ENCODE assay signal across 9 mouse cellular contexts in genomic region chr3:126402836-126403235, GRCm38 (mm10). TPM values are rescaled to one million over a fixed set of nuclear protein-coding genes. Genes with fewer than 3 reads are reported as not detected.
DNase-seq lines count a peak whose midpoint lies in the region; ATAC-seq and TF ChIP-seq lines count a peak whose summit lies in the region.
"Had no signal": no experiment of that assay in that cellular context is flagged by ENCODE, and none has a peak within 500 bp of the region (broad histone marks: within the 10 kb centered on the region; RNA-seq: fewer than 3 reads in every experiment).

No protein-coding gene starts in this region.

- no peak for ATAC-seq in heart, postnatal 0 days (ENCODE audit: insufficient read depth, low read depth)
- ATAC-seq in liver, embryonic 13.5 days (ENCODE audit: low read depth) = no peak
- ATAC-seq in neutrophil, adult 5-6 weeks (ENCODE audit: extremely low read depth, insufficient number of reproducible peaks, low FRiP score, poor library complexity, severe bottlenecking) = peak; percentile 39; the same call in 1 of the 2 replicates

- no peak overlapping the region for H3K9ac ChIP-seq in heart, postnatal 0 days (replicated peaks; ENCODE audit: low read depth, low read length)
- H3K9ac ChIP-seq in liver, embryonic 13.5 days = no peak overlapping the region
- H3K9ac ChIP-seq: embryonic facial prominence, embryonic 12.5 days had no signal

- no peak overlapping the region for H3K4me2 ChIP-seq in heart, postnatal 0 days (ENCODE audit: low read depth, low read length)
- no peak overlapping the region for H3K4me2 ChIP-seq in liver, embryonic 13.5 days
- H3K4me2 ChIP-seq: embryonic facial prominence, embryonic 12.5 days had no signal

- no peaks in the 10 kb centered on the region for H3K4me1 ChIP-seq in embryonic facial prominence, embryonic 10.5 days
- no peaks in the 10 kb centered on the region for H3K4me1 ChIP-seq in heart, postnatal 0 days (ENCODE audit: control insufficient read depth, insufficient read depth)
- H3K4me1 ChIP-seq in liver, embryonic 13.5 days (replicated peaks) = no peaks in the 10 kb centered on the region
- H3K4me1 ChIP-seq: embryonic facial prominence, embryonic 12.5 days had no signal

- no peak for TF ChIP-seq EP300 in heart, postnatal 0 days (IDR thresholded peaks at IDR 0.05; ENCODE audit: low read depth)

- no peaks in the 10 kb centered on the region for H3K9me3 ChIP-seq in embryonic facial prominence, embryonic 10.5 days
- no peaks in the 10 kb centered on the region for H3K9me3 ChIP-seq in heart, postnatal 0 days (replicated peaks; ENCODE audit: control insufficient read depth, low read length)
- H3K9me3 ChIP-seq in liver, embryonic 13.5 days (replicated peaks) = no peaks in the 10 kb centered on the region
- H3K9me3 ChIP-seq: embryonic facial prominence, embryonic 12.5 days had no signal

- H3K27ac ChIP-seq in embryonic facial prominence, embryonic 10.5 days (replicated peaks) = no peak overlapping the region
- H3K27ac ChIP-seq in heart, postnatal 0 days (ENCODE audit: low read depth) = no peak overlapping the region
- H3K27ac ChIP-seq in liver, embryonic 13.5 days = no peak overlapping the region
- H3K27ac ChIP-seq: embryonic facial prominence, embryonic 12.5 days had no signal

- H3K4me3 ChIP-seq in embryonic facial prominence, embryonic 10.5 days = no peak overlapping the region
- H3K4me3 ChIP-seq in heart, postnatal 0 days (ENCODE audit: low read depth, low read length) = no peak overlapping the region
- H3K4me3 ChIP-seq in liver, embryonic 13.5 days (replicated peaks) = no peak overlapping the region
- H3K4me3 ChIP-seq: embryonic facial prominence, embryonic 12.5 days had no signal

- no peaks in the 10 kb centered on the region for H3K27me3 ChIP-seq in embryonic facial prominence, embryonic 10.5 days (replicated peaks; ENCODE audit: low read depth, poor library complexity, severe bottlenecking)
- no peaks in the 10 kb centered on the region for H3K27me3 ChIP-seq in heart, postnatal 0 days (ENCODE audit: control insufficient read depth, insufficient read depth, low read length)
- H3K27me3 ChIP-seq in liver, embryonic 13.5 days = no peaks in the 10 kb centered on the region
- H3K27me3 ChIP-seq: embryonic facial prominence, embryonic 12.5 days had no signal

- 27% methylated on average over 3 of the region's 3 CpGs for WGBS in embryonic facial prominence, embryonic 10.5 days
- 17% methylated on average over 3 of the region's 3 CpGs for WGBS in heart, postnatal 0 days
- 25% methylated on average over 3 of the region's 3 CpGs for WGBS in liver, embryonic 13.5 days (ENCODE audit: insufficient replicate concordance)

- DNase-seq in CD4-positive, CD25-positive, alpha-beta regulatory T cell, adult 2 months (ENCODE audit: low read depth, low spot score) = peak; percentile 58
- DNase-seq in adrenal gland, adult 8-10 months = peak; percentile 30
- DNase-seq in embryonic facial prominence, embryonic 10.5 days (ENCODE audit: low spot score) = peak; percentile 64
- peak; percentile 71 for DNase-seq in heart, postnatal 0 days (ENCODE audit: low spot score)
- DNase-seq in kidney, postnatal 10 days = peak; percentile 85
- DNase-seq in liver, embryonic 13.5 days = peak; percentile 22
- DNase-seq in thymus, postnatal 14 days = peak; percentile 65

- peak; percentile 85 for TF ChIP-seq CTCF in heart, postnatal 0 days (IDR thresholded peaks at IDR 0.05; ENCODE audit: low read depth)

- no peaks in the 10 kb centered on the region for H3K36me3 ChIP-seq in embryonic facial prominence, embryonic 10.5 days (replicated peaks)
- H3K36me3 ChIP-seq in heart, postnatal 0 days (replicated peaks; ENCODE audit: control insufficient read depth, insufficient read depth, low read length) = no peaks in the 10 kb centered on the region
- no peaks in the 10 kb centered on the region for H3K36me3 ChIP-seq in liver, embryonic 13.5 days
- H3K36me3 ChIP-seq: embryonic facial prominence, embryonic 12.5 days had no signal

RNA-seq across cellular contexts. Expression of gene Arsj, which starts 39.4 kb away (rescaled TPM):
- total RNA-seq in adrenal gland, adult 8-10 months (2022) = under 1 TPM in 3 of 4 experiments, not detected in 1; 0.18 to 0.20 (median 0.19) TPM
- polyA plus RNA-seq in embryonic facial prominence, embryonic 10.5 days (2016; fragmentation: Nextera tagmentation; extraction: Ambion mirVana) = 0.07 TPM in 1 of 2 replicates, not detected in the other
- total RNA-seq in heart, postnatal 0 days (2014; rRNA removed; ENCODE audit: low replicate concordance) = 1.3 and 3.4 TPM in 2 replicates
- 1.1 TPM in 2 replicates for polyA plus RNA-seq in heart, postnatal 0 days (2015; fragmentation: Nextera tagmentation; extraction: Ambion mirVana)
- 0.05 TPM in 1 of 2 replicates, not detected in the other for polyA plus RNA-seq in liver, embryonic 13.5 days (2015; fragmentation: Nextera tagmentation; extraction: Ambion mirVana)
- total RNA-seq in neutrophil, adult 5-6 weeks (2017) = not detected in 2 replicates

Comparison
In these comparisons a context has a peak if more than half of its experiments do, and no peak if none do; other contexts are left out.
1. DNase-seq: peak in every context shown above with its lines; median percentile 85 in kidney, postnatal 10 days; 71 in heart, postnatal 0 days; 65 in thymus, postnatal 14 days; 64 in embryonic facial prominence, embryonic 10.5 days; 58 in CD4-positive, CD25-positive, alpha-beta regulatory T cell, adult 2 months; 30 in adrenal gland, adult 8-10 months; 22 in liver, embryonic 13.5 days.